Mouse (Mus musculus): Measurements from ENCODE around the gene Rin2. TPM values are rescaled to one million over a fixed set of nuclear protein-coding genes. Genes with fewer than 3 reads are reported as not detected.

Gene Rin2
- polyA plus RNA-seq, 2 experiments from 2014 or later, result 3.4 to 4.6 TPM

DNA sequence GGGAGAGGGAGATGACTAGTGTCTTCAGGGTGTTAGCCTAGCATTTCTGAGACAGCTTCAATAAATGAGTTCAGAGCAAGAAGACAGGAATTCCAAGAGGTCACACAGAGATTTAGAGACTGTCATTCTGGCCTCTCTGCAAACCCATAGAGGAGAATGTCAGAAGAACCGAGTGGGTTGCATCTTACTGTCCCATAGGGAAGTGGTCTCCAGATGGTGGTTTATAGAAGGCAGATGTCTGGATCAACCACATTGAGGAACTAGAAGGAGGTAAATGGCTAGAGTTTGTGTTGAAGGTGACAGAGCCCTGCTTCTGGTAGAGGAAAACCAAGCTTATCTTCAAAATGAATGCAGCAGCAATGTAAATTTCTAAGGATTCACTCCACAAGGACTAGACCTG lies 61.5 kb downstream of the Rin2 start:
- no peak for ATAC-seq

DNA sequence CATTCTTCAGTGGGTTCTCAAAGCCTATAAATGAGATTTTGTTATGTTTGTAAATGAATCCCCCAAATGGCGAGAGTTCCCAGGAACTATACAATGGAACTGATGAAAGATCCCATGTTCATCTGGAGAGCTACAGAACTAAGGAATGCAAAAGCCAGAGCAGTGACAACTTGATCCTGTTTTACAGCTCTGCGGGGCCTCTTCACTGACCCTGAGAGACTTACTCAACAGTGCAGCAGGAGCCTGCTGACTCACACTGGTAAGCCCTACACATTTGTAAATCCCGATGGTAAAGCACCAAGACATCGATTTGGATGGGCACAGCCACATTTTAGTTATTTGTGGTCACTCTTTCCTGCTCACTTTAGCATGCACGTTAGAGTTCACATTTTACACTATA lies 62.2 kb downstream of the Rin2 start:
- ATAC-seq, result no peak

DNA sequence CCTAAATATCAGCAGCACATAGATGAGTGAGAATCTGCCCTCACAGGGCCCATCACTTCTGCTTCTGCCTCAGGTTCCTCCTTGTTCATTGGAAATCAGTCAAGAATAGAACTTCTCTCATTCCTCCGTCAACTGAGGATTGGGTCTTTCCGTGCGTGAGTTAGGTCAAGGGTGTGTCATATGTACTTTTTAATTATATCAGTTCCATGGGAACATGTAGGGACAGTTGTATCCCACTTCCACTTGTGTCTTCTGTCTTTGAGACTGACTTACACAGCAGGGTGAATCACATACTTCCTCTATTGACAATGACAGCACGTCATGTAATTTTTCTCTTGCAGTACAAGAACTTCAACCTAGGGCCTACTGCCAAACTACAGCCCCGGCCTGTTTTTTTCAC lies 65.7 kb downstream of the Rin2 start:
- ATAC-seq, result no peak

DNA sequence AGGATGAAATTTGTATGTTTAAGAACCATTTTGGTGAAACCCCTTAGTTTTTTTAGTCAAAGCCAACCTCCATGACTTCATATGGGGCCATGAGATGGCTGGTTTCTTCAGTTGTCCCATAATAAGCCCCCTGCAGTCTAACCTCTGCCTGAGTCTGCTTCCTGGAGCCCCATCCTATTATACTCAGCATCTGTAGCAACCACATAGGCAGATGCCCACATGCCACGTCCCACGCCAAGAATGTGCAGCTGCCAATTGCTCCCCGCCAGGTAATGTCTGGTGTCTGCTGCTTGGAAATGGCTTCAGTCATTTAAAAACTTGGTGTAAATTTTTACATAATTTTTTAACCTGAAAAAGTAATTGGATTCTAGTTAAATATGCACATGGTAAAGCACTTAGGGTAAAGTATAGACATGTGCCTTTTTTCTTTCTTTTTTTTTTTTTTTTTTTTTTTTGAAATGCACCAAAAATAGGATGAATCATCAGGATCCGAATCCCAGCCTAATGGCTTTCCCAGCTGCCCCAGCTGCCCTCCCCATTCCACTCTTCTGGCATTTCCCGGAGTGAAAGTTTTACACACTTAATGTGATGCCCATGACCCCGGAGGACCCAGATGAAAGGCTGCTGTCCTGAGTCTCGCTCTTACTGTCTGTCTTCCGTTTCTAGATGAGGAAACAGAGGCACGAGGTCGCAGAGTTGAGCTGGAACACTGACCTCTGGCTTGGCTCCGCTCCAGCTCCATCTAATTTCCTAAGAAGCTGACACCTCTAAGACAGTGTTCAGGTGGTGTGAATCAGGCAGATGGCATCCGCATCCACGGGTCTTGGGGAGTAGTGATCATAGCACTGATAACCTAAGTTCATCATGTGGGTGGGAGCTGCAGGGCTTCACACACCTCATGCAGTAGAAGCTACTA lies 68.0 kb downstream of the Rin2 start:
- ATAC-seq, result no peak

DNA sequence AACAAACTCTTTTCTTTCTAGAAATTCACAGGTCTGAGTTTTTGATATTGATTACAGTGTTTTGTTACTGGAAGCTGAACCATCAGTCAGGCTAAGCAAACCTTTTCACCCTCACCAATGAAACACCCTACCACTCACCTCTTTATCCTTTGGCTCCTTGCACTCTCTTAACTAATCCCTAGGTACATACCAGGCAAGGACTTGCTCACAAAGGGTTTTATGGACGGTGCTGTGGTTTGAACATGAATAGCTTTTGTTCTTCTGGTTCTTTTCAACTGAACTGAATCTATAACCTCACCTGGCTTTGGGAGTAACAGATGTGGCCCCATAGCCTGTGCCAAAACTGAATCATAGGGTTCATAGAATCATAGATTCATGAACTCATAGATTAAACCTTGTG lies 71.4 kb downstream of the Rin2 start:
- ATAC-seq, result no peak

DNA sequence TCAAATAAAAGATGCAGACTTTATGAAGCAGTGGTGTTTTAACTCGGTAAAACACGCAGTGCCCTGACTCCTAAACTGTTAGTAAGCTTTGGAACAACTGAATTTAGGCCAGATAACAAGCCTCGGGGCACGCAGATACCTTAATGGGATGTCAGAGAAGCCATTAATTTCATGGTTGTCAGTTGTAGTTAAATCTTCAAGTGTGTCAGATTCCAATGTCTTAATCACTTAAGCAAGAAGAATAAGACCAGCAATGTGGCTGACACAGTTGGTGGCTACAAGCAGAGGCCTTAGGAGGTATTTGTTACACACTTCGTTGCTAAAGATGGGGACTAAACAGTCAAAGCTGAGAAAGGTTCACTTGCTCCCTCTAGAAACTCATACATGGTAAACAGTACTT lies 74.6 kb downstream of the Rin2 start:
- ATAC-seq, result no peak

DNA sequence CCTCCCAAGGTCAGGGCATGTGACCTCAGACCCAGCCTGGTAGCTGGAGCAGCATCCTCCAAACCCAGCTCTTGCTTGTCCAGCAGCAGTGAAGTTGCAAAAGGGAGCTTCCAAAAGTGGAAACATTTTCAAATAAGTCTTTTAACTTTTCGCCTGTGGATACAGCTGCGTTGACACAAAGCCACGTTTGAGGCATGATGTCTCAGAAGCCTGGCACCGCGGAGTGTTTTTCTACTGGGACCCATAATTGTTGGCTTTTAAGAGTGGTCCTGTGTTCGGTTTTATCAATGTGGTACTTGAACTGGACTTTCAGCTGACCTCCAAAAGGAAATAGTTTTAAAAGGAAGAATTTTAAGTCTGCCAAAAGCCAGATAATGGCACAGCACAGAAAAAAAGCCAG lies 77.6 kb downstream of the Rin2 start:
- no peak for ATAC-seq

DNA sequence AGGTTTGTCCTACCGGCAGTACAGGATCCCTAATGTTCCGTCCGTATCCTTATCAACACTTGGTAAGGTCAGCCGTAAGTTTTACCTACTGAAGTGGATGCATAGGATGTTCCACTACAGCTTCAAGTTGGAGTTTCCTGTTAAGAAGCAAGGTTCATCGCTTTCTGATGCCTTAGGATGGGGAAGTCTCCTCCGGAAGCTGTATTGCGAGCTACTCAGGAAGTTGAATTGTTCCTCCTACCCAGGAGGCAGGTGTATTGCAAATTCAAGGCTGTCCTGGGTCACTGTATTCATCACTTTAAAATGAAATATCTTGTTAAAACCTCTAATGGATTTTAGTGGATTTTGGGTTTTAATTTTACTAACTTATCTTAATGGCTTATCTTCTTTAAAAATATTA lies 79.0 kb downstream of the Rin2 start:
- ATAC-seq, result no peak

DNA sequence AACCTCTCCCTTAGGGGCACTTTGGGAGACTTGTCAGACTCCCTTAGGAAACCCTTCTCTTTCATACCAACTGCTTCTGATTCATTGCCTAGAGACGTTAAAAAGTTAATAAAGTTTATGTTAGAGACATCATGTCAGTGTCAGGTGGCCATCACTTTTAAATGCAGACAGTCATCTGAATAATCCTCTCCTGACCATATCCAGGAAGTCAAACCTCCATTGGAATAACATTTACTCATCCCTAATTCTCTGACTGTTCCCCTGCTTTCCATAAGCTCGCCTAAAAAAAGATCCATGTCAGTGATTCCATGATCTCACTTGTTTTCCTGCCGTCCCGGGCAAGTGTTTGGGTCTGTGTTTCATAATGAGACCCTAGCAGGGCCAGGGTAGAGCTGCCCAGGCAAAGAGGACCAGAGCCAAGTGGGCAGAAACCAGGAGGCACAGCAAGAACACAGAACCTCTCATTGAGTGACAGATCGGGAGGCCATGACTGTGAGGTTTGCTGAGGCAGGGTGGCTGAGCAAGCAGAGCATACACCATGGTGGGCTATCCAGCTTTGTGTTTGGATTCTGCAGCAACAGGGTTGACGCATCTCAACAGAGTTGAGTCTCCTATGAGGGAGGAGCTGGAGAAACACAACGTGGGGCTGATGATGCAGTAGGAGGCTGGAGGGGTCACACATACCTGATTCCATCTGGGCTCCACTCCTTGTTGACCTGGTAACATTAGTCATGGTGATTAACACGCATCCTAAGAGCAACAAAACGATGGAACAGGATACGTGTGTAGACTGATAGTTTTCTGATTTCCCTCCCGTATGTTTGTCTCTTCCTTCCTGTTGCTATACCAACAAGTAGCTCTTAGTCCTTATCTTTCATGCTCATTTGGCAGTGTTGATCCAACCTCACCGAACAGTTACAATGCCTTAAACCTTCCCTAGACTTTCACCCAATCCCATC lies 81.1 kb downstream of the Rin2 start:
- ATAC-seq, result no peak

DNA sequence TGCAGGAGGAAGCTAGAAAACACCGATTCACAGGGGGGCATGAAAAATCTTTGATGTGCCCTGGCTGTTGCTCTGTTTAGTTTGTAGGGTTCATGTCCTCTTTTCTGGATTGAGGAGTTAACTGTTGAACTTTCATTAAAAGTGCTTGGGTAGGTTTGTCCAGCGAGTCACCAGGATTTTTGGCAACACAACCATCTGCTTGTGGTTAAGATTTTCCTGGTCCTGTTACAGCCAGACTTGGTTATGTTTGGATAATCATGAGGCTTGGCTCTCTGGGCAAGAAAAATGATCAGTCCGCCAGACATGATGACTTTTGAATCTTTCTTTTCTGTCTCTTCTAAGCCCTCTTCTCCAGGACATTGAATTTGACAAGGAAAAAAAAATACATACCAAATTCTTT lies 85.1 kb downstream of the Rin2 start:
- ATAC-seq, result no peak

DNA sequence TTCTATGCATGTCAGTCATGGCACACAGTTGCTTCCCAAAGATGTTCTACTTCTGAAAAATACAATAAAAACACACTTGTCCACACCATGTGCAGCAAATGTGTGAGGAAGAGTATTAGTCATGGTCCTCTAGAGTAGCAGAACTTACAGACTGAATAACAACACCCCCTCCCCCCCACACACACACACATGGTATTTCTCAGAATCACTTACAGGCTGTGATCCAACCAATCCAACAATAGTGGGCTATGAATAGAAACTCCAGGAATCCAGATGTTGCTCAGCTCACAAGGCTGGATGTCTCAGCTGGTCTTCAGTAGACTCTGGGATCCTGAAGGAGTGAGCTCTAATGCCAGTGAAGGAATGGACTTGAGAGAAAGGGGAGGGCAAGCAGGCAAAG lies 86.4 kb downstream of the Rin2 start:
- ATAC-seq, result no peak

DNA sequence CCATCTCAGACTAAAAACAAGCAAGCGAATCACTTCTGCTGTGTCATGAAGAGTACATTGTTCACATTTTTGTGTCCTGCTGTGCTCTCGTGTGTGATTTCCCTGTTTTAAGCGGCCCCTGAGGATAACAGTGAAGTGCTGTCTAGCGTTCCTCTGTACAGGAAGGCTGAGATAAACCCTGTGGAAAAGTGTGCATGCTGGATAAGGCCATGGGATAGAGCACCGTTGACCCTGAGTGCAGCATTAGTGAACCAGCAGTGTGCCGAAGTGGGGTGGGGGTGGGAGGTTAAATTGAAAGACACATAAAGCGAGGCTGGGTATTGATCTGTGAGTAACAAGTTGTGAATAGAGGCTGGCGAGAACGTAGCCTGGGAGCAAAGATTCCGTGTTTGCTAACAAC lies 94.9 kb downstream of the Rin2 start:
- ATAC-seq, result no peak

DNA sequence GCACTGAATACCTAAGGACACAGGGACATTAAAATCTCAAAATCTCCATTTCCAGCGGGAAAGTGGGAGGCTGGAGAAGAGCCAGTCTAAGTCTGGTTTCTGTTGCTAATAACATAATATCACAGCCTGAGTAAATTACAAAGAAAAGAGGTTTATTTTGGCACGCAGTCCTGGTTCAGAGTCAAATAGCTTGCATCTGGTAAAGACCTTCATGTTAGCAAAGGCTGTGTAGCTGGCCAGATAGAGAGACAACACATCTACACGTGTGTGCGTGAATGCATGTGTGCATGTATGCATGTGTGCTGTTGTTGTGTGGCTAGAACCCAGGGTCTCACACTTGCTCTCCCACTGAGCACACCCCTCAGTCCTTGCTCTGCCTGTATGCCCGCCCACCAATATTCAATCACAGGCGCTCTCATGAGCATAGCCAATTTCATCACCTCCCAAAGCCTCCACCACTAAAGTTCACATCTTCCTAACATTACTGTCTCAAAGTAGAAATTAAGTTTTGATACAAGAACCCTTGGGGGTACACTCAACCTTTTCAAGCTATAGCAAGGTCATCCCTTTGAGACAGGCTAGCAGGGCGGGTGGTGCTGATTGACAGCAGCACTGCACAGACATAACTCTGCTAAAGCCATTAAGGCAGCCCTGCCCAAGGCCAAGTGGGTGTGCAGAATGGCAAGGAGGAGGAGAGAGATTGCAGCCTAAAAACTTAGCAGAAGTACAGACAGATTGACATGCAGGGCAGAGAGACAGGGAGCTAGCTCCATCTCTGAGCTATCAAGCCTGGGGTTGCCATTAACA lies 95.9 kb downstream of the Rin2 start:
- no peak for ATAC-seq

DNA sequence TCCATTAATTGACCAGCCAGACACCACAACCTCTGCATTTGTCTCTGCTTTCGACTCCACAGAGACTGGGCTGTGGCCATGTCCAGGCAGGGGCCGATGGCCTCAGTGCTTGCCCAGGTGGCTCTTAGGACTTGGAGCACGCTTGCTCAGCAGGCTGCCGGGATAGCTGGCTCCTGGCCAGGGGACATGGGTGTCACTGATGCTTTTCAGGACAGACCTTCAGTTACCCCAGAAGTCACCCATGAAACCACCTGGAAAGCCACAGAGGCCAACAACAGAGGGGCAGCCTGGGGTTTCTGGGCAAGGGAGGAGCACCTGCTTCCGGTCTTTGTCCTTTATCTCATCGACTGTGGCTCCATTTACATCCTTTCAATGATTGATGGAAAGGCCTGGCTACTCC lies 108.2 kb downstream of the Rin2 start:
- ATAC-seq, result no peak

DNA sequence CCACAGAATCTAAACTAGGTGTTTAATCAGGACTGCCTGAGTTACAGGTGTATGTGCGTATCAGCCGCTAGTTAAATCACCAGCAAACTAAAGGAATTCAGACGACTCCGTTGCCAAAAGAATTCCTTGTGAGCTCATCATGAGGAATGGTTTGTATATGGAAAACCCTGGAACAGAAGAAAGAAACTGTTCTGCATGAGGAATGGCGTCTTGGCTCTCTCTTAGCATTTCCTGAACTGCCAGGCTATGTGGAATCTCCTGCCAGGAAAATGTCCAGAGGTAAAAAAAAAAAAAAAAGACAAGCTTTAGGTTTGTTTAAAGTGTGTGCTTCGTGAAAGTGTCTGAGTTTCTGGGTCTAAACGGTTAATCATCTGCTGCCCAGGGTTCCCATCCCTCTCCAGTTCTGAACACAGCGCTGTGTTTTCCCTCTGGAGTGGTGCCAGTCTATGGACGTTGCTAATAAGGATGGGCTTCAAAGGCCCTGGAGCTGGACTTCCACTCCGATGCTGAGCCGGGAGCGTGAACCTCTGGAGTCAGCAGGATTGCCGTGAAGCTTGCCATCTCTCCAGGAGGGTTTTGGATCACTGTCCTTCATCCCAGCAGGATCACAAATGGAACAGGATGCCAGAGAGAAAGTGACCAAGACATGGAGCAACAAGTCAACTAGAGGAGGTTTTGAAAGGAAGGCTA lies 109.4 kb downstream of the Rin2 start:
- ATAC-seq, result no peak

DNA sequence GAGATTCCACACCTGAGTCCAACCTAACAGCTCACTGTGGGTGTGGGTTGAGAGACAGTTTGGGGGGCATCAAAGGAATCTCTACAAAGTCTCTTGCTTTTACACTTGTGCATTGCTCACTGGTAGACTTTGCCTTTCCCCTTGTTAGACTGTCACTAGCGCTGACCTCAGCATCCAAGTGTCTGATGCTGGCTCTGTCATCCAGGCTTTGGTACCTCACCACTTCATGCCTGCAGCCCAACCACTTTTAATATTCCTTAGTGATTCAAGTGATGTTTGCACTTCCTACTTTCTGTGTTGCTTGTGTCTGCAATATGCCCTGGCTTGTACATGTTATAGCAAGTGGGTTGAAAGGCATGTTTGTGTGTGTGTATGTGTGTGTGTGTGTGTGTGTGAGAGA lies 109.9 kb downstream of the Rin2 start:
- no peak for ATAC-seq

DNA sequence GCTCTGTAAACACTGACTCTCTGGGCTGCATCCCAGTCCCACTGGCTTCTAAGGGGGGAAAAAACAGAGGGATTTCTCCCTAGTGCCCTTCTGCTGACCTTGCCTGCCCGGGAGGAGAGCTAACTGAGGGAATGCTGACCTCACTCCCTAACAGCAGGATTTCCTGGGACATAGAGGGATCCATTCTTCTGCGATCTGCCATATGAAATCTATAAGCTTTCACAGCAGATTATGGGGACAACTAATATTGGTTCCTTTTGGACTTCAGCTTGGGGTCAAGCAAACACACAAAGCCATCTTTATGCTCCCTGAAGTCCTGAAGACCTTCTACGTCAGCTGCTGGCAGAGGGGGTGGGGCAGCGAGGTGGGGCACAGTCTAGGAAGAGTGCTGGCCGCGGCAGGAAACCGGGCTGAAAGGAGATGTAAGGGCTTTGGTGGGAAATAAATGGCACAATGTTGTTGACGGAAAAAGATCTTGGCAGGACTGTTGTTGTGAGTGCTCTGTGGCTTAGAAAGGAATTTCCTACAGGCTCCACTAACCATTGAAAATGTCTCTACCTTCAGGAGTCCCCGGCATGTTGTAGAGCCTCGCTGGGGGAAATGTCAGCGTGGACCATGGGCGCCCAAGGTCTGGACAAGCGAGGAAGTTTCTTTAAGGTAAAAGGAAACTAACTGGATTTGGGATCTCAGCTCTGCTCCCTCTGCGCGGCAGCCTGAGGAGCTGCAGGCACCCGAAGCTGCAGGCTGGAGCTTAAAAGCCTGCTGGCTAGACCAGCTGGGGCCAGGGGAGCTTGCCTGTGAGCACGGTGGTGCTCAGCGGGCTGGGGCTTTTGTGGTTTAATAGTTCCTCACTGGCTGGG lies 111.0 kb downstream of the Rin2 start:
- ATAC-seq, result peak; percentile 16

DNA sequence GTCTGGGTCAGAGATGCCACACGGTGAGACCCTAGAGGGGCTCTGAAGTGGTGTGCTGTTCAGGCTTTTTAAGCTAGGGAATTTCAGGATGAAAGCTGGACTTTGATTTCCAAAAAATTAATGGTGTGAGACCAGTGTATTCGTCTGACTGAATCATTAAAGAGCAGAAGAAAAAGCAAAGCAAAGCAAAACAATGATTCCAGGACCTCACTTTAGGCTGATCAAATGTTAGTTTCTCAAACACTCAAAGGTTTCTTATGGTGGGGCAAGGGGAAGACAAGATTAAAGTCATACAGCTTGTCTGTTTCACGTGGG lies 111.6 kb downstream of the Rin2 start:
- no peak for ATAC-seq

DNA sequence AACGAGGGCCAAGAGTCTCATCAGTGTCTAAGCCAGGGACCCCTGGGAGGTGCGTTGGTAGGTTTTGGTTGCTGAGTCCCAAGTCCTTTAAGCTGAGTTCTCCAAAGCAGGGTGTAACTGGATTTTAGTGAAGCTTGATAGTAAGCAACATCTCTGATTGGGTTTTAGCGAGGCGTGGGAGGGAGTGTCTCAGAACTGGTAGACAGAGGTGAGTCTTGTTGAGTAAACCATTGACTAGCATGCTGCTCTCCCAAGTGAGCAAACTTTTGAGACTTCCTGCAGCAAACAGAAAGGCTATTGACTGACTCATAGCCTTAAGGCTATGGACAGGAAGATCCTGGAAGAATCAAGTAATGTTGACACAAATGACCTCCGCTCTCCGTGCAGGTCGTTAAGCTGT lies 112.5 kb downstream of the Rin2 start:
- ATAC-seq, result no peak

DNA sequence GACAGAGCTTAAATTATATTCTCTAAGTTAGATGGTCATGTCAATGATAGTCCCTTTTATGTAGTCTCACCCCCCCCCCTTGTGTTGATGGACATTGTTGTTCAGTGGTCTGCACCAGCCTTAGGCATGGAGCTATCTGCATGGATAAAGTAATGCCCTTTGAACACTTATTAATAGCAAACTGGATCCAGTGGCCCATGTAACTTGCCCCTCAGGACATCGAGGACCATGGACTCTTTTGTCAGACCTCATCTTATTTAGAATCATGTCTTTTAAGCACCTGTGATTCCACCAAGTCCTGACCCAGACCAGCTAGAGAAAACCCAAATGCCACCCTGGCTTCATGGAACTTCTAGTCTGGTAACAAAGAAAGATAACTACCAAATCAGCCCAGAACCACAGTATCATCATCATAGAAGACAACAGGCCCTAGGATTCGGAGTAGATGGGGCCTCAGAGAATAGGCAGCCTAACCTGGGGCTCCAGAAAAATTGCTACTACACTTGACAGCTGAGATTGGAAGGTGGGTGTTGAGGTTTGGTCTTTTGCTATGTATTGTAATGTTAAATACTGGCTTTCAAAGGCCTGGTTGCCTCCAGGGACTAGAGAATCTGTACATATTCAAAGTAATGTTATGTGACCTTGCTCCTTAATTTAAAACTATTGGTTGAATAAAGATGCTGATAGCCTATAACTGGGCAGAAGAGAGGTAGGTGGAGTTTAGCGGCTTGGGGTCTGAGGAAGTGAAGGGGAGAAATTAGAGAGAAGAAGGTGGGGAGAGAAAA lies 113.7 kb downstream of the Rin2 start:
- ATAC-seq, result no peak

DNA sequence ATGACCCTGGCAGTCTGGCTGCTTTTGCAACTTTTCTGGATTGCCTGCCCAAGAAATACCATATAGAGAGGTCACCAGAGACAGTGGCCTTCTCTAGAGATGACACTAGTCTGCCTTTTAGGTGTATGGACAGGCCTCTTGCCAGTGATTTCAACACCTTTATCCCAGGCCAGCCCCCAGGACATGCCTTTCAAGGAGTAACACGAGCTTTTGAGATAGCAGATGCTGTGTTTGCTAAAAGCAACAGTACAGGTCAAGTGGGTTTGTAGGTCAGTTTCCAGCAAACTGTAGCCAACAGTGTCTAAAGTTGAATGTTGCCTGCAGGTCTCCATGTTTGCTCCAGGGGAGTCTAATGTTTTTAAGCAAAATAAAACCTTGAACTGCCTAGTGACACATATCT lies 118.7 kb downstream of the Rin2 start:
- no peak for ATAC-seq

Data from CD4-positive, CD25-positive, alpha-beta regulatory T cell, adult 4 months (primary cell).